Mouse (Mus musculus): ENCODE measurements around the gene Mapk6. TPM values are rescaled to one million over a fixed set of nuclear protein-coding genes. Genes with fewer than 3 reads are reported as not detected.
"Not testable (repeated sequence)": the region's sequence is repeated elsewhere in the genome, so short reads cannot be mapped to it uniquely, and the experiment has no call there.

The Mapk6 gene
- total RNA-seq (2015) (36.0 and 39.6 TPM in 2 replicates), total RNA-seq (2017) (26.6 and 29.3 TPM in 2 replicates)

- peak; percentile 74 for ATAC-seq (ENCODE audit: poor library complexity, severe bottlenecking)
These were observed at the start of gene Mapk6 for GRCm38 (mm10) chr9:75409852-75410378. Gene Mapk6 (minus strand): TSS chr9:75410005.

GRCm38 (mm10) chr9:75455684-75456083 lies 45.9 kb upstream of the Mapk6 start:
- ATAC-seq (ENCODE audit: poor library complexity, severe bottlenecking) = no peak

- no peak for ATAC-seq (ENCODE audit: poor library complexity, severe bottlenecking)
These were observed 44.2 kb upstream of the Mapk6 start for GRCm38 (mm10) chr9:75453994-75454393.

- no peak for ATAC-seq (ENCODE audit: poor library complexity, severe bottlenecking)
These were observed 38.2 kb upstream of the Mapk6 start for GRCm38 (mm10) chr9:75448021-75448420.

- not testable (repeated sequence) for ATAC-seq (ENCODE audit: poor library complexity, severe bottlenecking)
These were observed 36.8 kb upstream of the Mapk6 start for GRCm38 (mm10) chr9:75446574-75446973.

GRCm38 (mm10) chr9:75444981-75445380 lies 35.2 kb upstream of the Mapk6 start:
- no peak for ATAC-seq (ENCODE audit: poor library complexity, severe bottlenecking)

- ATAC-seq (ENCODE audit: poor library complexity, severe bottlenecking) = peak; percentile 64
These were observed 31.9 kb upstream of the Mapk6 start for GRCm38 (mm10) chr9:75441691-75442131.

GRCm38 (mm10) chr9:75440796-75441666 lies 31.2 kb upstream of the Mapk6 start, which contains the start of gene Leo1:
Gene Leo1 (plus strand): TSS chr9:75441524.
- peak; percentile 92 for ATAC-seq (ENCODE audit: poor library complexity, severe bottlenecking)

- no peak for ATAC-seq (ENCODE audit: poor library complexity, severe bottlenecking)
These were observed 28.0 kb upstream of the Mapk6 start for GRCm38 (mm10) chr9:75437653-75438385.

GRCm38 (mm10) chr9:75435918-75436317 lies 26.1 kb upstream of the Mapk6 start:
- ATAC-seq (ENCODE audit: poor library complexity, severe bottlenecking) = peak; percentile 83

GRCm38 (mm10) chr9:75435291-75435690 lies 25.5 kb upstream of the Mapk6 start:
- ATAC-seq (ENCODE audit: poor library complexity, severe bottlenecking) = no peak

- no peak for ATAC-seq (ENCODE audit: poor library complexity, severe bottlenecking)
These were observed 25.1 kb upstream of the Mapk6 start for GRCm38 (mm10) chr9:75434872-75435271.

GRCm38 (mm10) chr9:75434172-75434793 lies 24.5 kb upstream of the Mapk6 start:
- peak; percentile 83 for ATAC-seq (ENCODE audit: poor library complexity, severe bottlenecking)

GRCm38 (mm10) chr9:75432694-75433093 lies 22.9 kb upstream of the Mapk6 start:
- no peak for ATAC-seq (ENCODE audit: poor library complexity, severe bottlenecking)

GRCm38 (mm10) chr9:75430822-75431621 lies 21.2 kb upstream of the Mapk6 start:
- ATAC-seq (ENCODE audit: poor library complexity, severe bottlenecking) = no peak

GRCm38 (mm10) chr9:75429657-75430056 lies 19.9 kb upstream of the Mapk6 start:
- ATAC-seq (ENCODE audit: poor library complexity, severe bottlenecking) = no peak

- ATAC-seq (ENCODE audit: poor library complexity, severe bottlenecking) = no peak
These were observed 19.2 kb upstream of the Mapk6 start for GRCm38 (mm10) chr9:75429040-75429439.

- ATAC-seq (ENCODE audit: poor library complexity, severe bottlenecking) = no peak
These were observed 18.4 kb upstream of the Mapk6 start for GRCm38 (mm10) chr9:75428274-75428600.

- peak; percentile 47; the same call in 1 of the 2 replicates for ATAC-seq (ENCODE audit: poor library complexity, severe bottlenecking)
These were observed 17.8 kb upstream of the Mapk6 start for GRCm38 (mm10) chr9:75427366-75428273.

Measured in megakaryocyte, adult 5-6 weeks (primary cell).